Mouse (Mus musculus) lung, embryonic 16.5 days (tissue): ENCODE measurements around the gene Ostn. TPM values are rescaled to one million over a fixed set of nuclear protein-coding genes. Genes with fewer than 3 reads are reported as not detected.

Experiments
- ATAC-seq: fragments of 200-750 bp; cut with Nextera tagmentation; 2 replicates; pipeline ENCODE4 v1.8.0; 2017; ENCODE audit warnings: low read depth, mild to moderate bottlenecking, moderate library complexity
- H3K27ac ChIP-seq: fragments of 300-500 bp; sonication (generic); 2 replicates; pipeline ENCODE4 v1.5.1; 2014; ENCODE audit warnings: mild to moderate bottlenecking, control low read depth, low read length
- H3K27me3 ChIP-seq: fragments of 300-500 bp; sonication (generic); 2 replicates; pipeline ENCODE4 v1.6.1; 2014; ENCODE audit warnings: low read depth, low read length, mixed read lengths; ENCODE audit not compliant: control insufficient read depth, insufficient read depth
- H3K36me3 ChIP-seq: fragments of 300-500 bp; sonication (generic); 2 replicates; pipeline ENCODE4 v1.6.1; 2014; ENCODE audit warnings: low read length; ENCODE audit not compliant: control insufficient read depth, insufficient read depth
- H3K4me1 ChIP-seq: fragments of 300-500 bp; sonication (generic); replicated peaks from 2 replicates; pipeline ENCODE4 v1.6.1; 2014; ENCODE audit warnings: low read length, mixed read lengths; ENCODE audit not compliant: control insufficient read depth, insufficient read depth
- H3K4me2 ChIP-seq: fragments of 300-500 bp; sonication (generic); 2 replicates; pipeline ENCODE4 v1.6.1; 2014; ENCODE audit warnings: low read depth, low read length, control low read depth
- H3K4me3 ChIP-seq: fragments of 300-500 bp; sonication (generic); 2 replicates; pipeline ENCODE4 v1.5.1; 2014; ENCODE audit warnings: mild to moderate bottlenecking, low read length, control low read depth
- H3K9ac ChIP-seq: fragments of 300-500 bp; sonication (generic); 2 replicates; pipeline ENCODE4 v1.6.1; 2014; ENCODE audit warnings: low read length, control low read depth
- H3K9me3 ChIP-seq: fragments of 300-500 bp; sonication (generic); 2 replicates; pipeline ENCODE4 v1.6.1; 2016; ENCODE audit warnings: low read length; ENCODE audit not compliant: control insufficient read depth
- WGBS: fragments of 180-500 bp; shearing (Covaris S2); extraction: QIAGEN DNeasy Blood & Tissue Kit; methylation state at CpG from one replicate; pipeline ENCODE4 v1.1.7; 2014; 5-methylcytosine and 5-hydroxymethylcytosine counted together
- polyA plus RNA-seq: library from polyadenylated mRNA; unstranded; fragments of >200 nt; fragmentation: Nextera tagmentation; extraction: Ambion mirVana; gene quantifications from 2 replicates; pipeline ENCODE4 v1.2.1, GENCODE M21; 2015

Gene Ostn
- polyA plus RNA-seq, 1 experiment from 2014 or later, result 0.83 TPM

DNA sequence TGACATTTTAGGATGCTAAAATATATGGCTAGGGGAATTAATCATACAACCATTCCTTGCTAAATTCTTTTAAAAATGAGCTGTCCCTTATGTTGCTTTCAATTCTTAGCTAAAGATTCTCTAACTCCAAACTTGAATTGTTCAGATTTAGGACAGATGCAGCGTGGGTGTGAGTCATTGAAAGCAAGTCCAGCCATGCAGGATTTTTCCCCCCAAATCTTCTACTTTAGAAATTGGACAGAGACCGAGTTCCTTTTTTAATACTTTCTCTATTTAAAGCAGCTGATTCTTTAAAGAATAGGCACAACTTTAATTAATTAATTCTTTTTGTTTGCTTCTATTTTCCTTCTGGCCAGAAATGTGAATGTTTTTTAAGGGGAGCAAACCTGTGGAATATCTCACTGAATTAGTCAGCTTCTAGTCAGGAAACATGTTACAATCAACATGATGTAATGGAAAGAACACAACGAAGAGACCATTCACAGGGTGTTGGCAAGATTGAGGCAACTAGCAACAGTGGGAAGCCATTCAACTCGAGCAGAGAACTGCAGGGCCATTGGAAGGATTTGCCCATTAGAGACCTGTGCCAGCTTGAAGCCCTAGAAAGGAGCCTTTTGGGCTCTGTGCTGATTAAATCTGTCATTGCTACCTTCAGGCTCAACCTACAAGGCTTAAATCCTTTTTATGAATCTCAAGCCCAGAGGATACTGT, 77.8 kb downstream of the Ostn start:
- Histone ChIP-seq H3K9me3 (no peaks in the 10 kb centered on the region), H3K4me1 (peaks cover 7% of the 10 kb centered on the region), H3K27me3 (no peaks in the 10 kb centered on the region), H3K36me3 (no peaks in the 10 kb centered on the region), H3K4me3 (no peak overlapping the region), H3K4me2 (no peak overlapping the region), H3K9ac (no peak overlapping the region), H3K27ac (no peak overlapping the region)
- no peak for ATAC-seq
- 66% methylated on average over 4 of the region's 4 CpGs for WGBS

DNA sequence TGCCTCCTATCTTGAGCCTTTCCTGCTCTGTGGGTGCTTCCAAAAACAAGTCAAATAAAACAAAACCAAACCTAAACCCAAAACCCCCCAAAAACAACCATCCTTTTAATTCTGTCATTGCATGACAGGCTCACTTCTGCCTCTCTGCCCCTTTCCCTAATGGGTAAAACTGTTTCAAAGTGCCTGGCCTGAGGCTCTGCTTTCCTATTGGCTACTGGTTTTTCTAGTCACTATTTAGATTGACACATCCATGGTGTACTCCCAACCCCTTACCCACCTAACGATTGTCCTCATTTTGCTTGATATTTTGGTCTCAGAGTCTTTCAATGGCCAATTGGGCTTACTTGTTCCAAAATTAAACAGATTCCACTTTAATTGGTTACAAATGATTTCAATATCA, 78.4 kb downstream of the Ostn start:
- Histone ChIP-seq H3K4me2 (no peak overlapping the region), H3K9ac (no peak overlapping the region), H3K27ac (no peak overlapping the region), H3K27me3 (no peaks in the 10 kb centered on the region), H3K9me3 (no peaks in the 10 kb centered on the region), H3K4me1 (peaks cover 13% of the 10 kb centered on the region), H3K4me3 (no peak overlapping the region), H3K36me3 (no peaks in the 10 kb centered on the region)
- 82% methylated on average over 1 of the region's 1 CpGs for WGBS
- ATAC-seq, result no peak

DNA sequence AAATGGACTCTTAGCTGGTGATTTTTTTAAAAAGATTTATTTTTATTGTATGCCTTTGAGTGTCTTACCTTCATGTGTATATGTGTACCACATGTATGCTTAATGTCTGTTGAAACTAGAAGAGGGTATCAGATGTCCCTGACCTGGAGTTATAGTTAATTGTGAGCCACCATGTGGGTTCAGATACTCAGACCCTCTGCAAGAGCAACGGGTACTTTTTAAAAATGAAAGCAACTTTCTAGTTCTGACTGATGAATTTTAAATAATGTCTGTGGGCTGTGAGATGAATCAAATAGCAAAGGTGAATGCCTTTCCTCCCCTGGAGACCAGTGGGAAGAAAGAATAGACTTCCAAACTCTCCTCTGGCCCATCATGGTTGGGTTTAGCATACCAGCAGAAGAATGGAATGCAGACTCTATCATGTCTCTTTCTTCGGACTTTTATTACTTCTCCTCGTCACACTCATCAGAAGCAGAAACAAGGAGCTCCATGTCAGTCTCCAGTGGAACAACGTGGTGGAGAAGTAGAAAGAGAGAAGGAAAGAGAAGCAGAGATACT, 79.6 kb downstream of the Ostn start:
- Histone ChIP-seq H3K4me2 (no peak overlapping the region), H3K4me1 (peaks cover 18% of the 10 kb centered on the region), H3K9me3 (no peaks in the 10 kb centered on the region), H3K4me3 (no peak overlapping the region), H3K27me3 (no peaks in the 10 kb centered on the region), H3K9ac (no peak overlapping the region), H3K36me3 (no peaks in the 10 kb centered on the region), H3K27ac (no peak overlapping the region)
- no peak for ATAC-seq
- WGBS, result 69% methylated on average over 4 of the region's 4 CpGs

DNA sequence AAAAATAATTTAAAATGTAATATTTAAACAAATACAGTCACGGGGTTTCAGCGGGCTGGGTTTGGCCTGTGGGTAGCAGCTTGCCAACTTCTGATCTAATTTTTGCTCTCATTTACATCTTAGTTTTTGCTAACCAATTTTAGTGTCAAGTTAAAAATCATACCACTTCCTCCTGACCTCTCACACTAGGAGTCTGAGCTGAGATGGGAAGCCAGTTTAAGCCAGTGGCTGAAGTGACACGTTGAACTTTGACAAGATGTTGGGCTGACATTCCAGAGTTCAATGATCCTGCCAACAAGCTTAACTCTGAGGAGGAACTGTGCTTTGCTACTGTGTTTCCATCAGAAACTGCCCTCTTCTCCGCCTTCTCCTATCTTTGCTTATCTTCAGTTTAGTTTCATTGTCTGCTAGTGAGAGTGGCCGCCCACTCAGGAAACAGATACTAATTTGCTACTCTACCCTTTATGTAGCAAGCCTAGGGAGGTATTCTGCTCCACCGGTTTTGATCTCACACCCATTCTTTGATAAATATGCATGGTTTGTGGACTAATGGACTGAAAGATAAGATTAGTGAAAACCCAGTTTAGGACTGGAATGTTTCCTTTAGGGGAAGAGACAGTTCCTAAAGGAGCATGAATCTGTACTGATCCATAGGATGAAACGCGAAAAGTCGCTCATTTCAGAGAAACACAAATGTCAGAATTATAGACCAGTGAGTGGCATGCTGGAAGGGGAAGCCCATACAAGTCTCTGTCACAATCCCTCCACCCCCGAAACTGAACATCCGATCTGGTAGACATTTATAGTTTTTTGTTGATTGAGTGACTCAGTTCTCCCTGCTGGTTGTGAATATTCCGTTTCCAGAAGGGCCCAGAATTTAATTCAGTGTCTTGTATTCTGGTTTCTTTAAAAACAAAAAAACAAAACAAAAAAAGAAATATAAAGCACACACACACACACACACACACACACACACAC, 80.6 kb downstream of the Ostn start:
- Histone ChIP-seq H3K9ac (peak overlapping the region; percentile 92), H3K9me3 (no peaks in the 10 kb centered on the region), H3K36me3 (no peaks in the 10 kb centered on the region), H3K27ac (peak overlapping the region; percentile 39), H3K27me3 (no peaks in the 10 kb centered on the region), H3K4me3 (peak overlapping the region; percentile 90), H3K4me2 (peak overlapping the region; percentile 75), H3K4me1 (peaks cover 18% of the 10 kb centered on the region)
- ATAC-seq, result no peak
- WGBS, result 31% methylated on average over 12 of the region's 12 CpGs

DNA sequence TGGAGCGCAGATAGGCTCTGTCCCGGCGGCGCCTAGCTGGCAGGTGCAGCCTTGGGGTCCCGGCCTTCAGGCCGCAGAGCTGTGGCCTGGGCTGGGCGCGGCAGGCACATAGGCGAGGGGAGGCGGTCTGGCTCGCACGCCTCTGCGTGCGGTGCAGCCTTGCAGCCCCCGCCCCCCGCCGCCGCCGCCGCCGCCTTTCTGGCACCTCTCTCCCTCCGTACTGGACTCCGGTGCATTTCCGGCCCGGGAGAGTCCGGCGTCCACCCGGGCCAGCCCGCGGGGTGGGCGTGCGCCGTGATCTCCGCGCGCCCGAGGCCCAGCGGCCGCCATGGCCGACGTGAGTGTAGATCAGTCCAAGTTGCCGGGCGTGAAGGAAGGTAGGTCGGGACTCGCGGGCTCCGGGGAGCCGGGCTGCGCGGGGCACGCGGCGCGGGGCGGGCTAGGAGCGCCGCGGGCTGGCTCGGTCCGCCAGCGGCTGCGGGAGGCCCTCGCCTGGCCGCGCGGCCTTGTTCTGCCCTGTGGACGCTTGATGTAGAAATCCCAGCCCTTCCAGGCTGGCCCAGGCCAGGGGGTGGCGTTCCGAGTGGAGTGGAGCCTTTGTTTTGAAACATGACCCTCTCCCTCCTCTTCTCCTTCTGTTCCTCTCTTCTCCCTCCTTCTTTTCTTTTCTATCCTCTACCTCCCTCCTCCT, 81.6 kb downstream of the Ostn start, which contains the start of gene Ccdc50:
Gene Ccdc50, plus strand, starts transcription at position 109 of the 691 bp plus-strand sequence.
- WGBS, result under 1% methylated on average over 67 of the region's 69 CpGs

DNA sequence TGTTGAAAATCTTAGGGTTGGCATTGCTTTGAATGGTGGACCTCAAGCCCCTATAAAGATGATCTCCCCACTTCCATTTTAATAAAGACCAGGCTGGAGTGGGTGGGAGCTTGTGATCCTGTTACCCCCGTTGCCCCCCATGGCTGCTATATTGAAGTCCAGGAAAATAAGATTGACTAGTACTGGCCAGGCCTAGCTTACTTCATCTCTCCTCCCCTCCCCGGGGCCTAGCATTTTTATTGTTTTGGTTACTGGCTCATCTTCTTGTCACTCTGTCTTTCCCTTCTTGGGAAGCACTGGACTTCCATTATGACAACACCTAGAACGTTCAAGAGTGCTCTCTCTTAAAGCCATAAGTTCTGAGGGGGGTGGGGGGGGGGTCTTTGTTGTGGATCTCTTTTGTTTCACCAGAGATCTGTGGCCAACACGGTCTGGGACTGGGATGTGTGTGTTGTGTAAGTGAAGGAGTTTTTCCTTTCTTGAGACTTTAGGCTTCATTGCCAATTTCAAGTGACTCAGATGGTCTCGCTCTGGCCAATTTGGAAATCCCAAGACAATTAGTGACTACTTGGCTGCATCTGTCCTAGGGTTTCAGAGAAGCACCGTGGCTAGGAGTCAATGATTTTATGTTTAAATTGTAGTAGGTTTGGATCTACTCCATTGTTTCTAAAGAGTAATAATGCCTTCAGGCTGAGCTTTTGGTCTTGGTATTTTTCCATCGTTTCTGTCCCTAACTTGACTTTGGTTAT, 82.4 kb downstream of the Ostn start:
- Histone ChIP-seq H3K27ac (peak overlapping the region; percentile 94), H3K9ac (peak overlapping the region; percentile 92), H3K4me1 (peaks cover 18% of the 10 kb centered on the region), H3K4me2 (peak overlapping the region; percentile 75), H3K36me3 (no peaks in the 10 kb centered on the region), H3K9me3 (no peaks in the 10 kb centered on the region), H3K27me3 (no peaks in the 10 kb centered on the region), H3K4me3 (peak overlapping the region; percentile 90)
- ATAC-seq, result peak; percentile 30; the same call in 1 of the 2 replicates
- 27% methylated on average over 7 of the region's 7 CpGs for WGBS

More for the DNA sequence above, 81.6 kb downstream of the Ostn start, which contains the start of gene Ccdc50:
- Histone ChIP-seq H3K9me3 (no peaks in the 10 kb centered on the region), H3K27me3 (no peaks in the 10 kb centered on the region), H3K4me3 (peak within 1 kb of the TSS; percentile 90), H3K36me3 (no peaks in the 10 kb centered on the region), H3K4me1 (peaks cover 18% of the 10 kb centered on the region), H3K4me2 (peak within 1 kb of the TSS; percentile 75), H3K9ac (peak within 1 kb of the TSS; percentile 92), H3K27ac (peak within 1 kb of the TSS; percentile 94)
- ATAC-seq, result peak; percentile 97

DNA sequence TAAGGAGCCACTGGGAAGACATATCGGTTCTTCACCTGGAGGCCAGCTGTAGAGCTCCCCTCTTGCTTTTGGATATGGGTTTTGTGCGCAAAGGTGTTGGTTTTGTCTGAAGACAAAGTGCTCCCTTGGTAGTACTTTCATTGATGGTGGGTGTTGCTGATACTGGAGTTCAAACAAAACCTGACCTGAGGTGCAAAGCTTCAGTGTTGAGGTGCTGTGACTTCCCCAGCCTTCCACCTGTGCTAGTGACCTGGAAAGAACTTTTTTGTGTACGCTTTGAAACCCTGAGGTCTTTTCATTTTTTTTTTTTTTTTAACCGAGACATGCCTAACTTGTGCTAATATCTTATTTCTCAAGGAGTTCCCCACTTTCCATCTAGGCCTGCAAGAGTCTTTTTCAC, 83.0 kb downstream of the Ostn start:
- no peak overlapping the region for H3K27ac ChIP-seq
- H3K9me3 ChIP-seq, result no peaks in the 10 kb centered on the region
- 77% methylated on average over 4 of the region's 4 CpGs for WGBS
- H3K36me3 ChIP-seq, result no peaks in the 10 kb centered on the region
- H3K9ac ChIP-seq, result no peak overlapping the region
- no peaks in the 10 kb centered on the region for H3K27me3 ChIP-seq
- peak overlapping the region; percentile 75 for H3K4me2 ChIP-seq
- peak overlapping the region; percentile 90 for H3K4me3 ChIP-seq
- H3K4me1 ChIP-seq, result peaks cover 18% of the 10 kb centered on the region
- ATAC-seq, result no peak

DNA sequence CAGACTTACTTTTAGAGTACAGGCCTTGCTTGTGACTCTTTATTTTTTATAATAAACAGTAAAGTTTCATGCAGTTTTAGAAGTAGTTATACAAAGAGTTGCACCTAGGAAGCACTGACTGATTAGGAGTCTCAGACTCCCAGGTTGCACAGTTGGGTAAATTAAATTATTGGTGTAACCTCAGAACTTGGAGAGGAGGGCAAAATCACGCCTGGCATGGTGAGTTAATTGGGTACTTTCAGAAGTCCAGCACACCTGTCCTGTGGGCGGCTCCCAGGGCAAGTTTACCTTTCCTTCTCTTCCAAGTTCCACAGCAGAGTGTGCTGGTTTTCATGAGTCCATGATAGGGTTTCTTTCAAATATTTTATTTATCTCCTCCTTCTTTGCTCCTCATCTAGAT, 84.6 kb downstream of the Ostn start:
- Histone ChIP-seq H3K9me3 (0 out of 2 replicates have a peak, but pooled peaks cover 3% of the 10 kb centered on the region), H3K4me2 (no peak overlapping the region), H3K27me3 (no peaks in the 10 kb centered on the region), H3K4me3 (no peak overlapping the region), H3K9ac (no peak overlapping the region), H3K27ac (no peak overlapping the region), H3K36me3 (no peaks in the 10 kb centered on the region; the same call in 1 of the 2 replicates), H3K4me1 (peaks cover 18% of the 10 kb centered on the region)
- 71% methylated on average over 2 of the region's 2 CpGs for WGBS
- ATAC-seq, result no peak
